Mouse (Mus musculus) kidney, postnatal 0 days (tissue): ENCODE results near the gene Vezf1. TPM values are rescaled to one million over a fixed set of nuclear protein-coding genes. Genes with fewer than 3 reads are reported as not detected.

Source experiments
- ATAC-seq: fragments of 200-750 bp; cut with Nextera tagmentation; replicated peaks from 2 replicates; pipeline ENCODE4 v1.8.0; 2017; ENCODE audit warnings: low read depth, moderate number of reproducible peaks, moderate TSS enrichment, moderate library complexity; ENCODE audit not compliant: low FRiP score
- DNase-seq: peaks from one replicate; pipeline ENCODE4 v3.0.0-alpha.2; 2016; ENCODE audit warnings: low spot score
- H3K27ac ChIP-seq: fragments of 300-500 bp; sonication (generic); 2 replicates; pipeline ENCODE4 v1.5.1; 2014; ENCODE audit warnings: mild to moderate bottlenecking
- H3K27me3 ChIP-seq: fragments of 300-500 bp; sonication (generic); 2 replicates; pipeline ENCODE4 v1.6.1; 2014; ENCODE audit warnings: low read length, mixed read lengths; ENCODE audit not compliant: insufficient read depth
- H3K36me3 ChIP-seq: fragments of 300-500 bp; sonication (generic); 2 replicates; pipeline ENCODE4 v1.6.1; 2014; ENCODE audit warnings: low read length, mixed read lengths; ENCODE audit not compliant: insufficient read depth
- H3K4me1 ChIP-seq: fragments of 300-500 bp; sonication (generic); replicated peaks from 2 replicates; pipeline ENCODE4 v1.6.1; 2014; ENCODE audit warnings: antibody characterized with exemption, low read length, mixed read lengths; ENCODE audit not compliant: insufficient read depth
- H3K4me2 ChIP-seq: fragments of 300-500 bp; sonication (generic); 2 replicates; pipeline ENCODE4 v1.6.1; 2014; ENCODE audit warnings: mild to moderate bottlenecking, low read length, moderate library complexity, mixed read lengths
- H3K4me3 ChIP-seq: fragments of 300-500 bp; sonication (generic); replicated peaks from 2 replicates; pipeline ENCODE4 v1.5.1; 2014; ENCODE audit warnings: low read depth, low read length
- H3K9ac ChIP-seq: fragments of 300-500 bp; sonication (generic); 2 replicates; pipeline ENCODE4 v1.6.1; 2014; ENCODE audit warnings: low read depth, low read length
- H3K9me3 ChIP-seq: fragments of 300-500 bp; sonication (generic); replicated peaks from 2 replicates; pipeline ENCODE4 v1.6.1; 2016; ENCODE audit warnings: low read length, inconsistent platforms, mixed read lengths
- CTCF ChIP-seq: IDR thresholded peaks from 2 replicates; pipeline ENCODE4 v1.5.1; 2016; ENCODE audit warnings: antibody characterized with exemption, low read depth, mild to moderate bottlenecking, moderate library complexity
- WGBS: fragments of 180-500 bp; shearing (Covaris S2); extraction: QIAGEN DNeasy Blood & Tissue Kit; methylation state at CpG from one replicate; pipeline ENCODE4 v1.1.7; 2014; 5-methylcytosine and 5-hydroxymethylcytosine counted together
- polyA plus RNA-seq: library from polyadenylated mRNA; unstranded; fragments of >200 nt; fragmentation: Nextera tagmentation; extraction: Ambion mirVana; gene quantifications from 2 replicates; pipeline ENCODE4 v1.2.1, GENCODE M21; 2015

Vezf1 gene
- polyA plus RNA-seq, 1 experiment from 2014 or later, result 39.8 TPM

GRCm38 (mm10) chr11:88071113-88071512, 3.0 kb downstream of the Vezf1 start:
- H3K4me1 ChIP-seq, result peaks cover 24% of the 10 kb centered on the region
- H3K27ac ChIP-seq, result no peak overlapping the region
- H3K27me3 ChIP-seq, result no peaks in the 10 kb centered on the region
- 28% methylated on average over 5 of the region's 5 CpGs for WGBS
- peak; percentile 61 for DNase-seq
- no peak for ATAC-seq
- peak overlapping the region; percentile 19 for H3K4me2 ChIP-seq
- no peak for TF ChIP-seq CTCF
- H3K9ac ChIP-seq, result no peak overlapping the region
- no peaks in the 10 kb centered on the region for H3K9me3 ChIP-seq
- H3K36me3 ChIP-seq, result peaks cover 13% of the 10 kb centered on the region
- no peak overlapping the region for H3K4me3 ChIP-seq

- no peak overlapping the region for H3K4me2 ChIP-seq
- no peak overlapping the region for H3K4me3 ChIP-seq
- DNase-seq (no peak), ATAC-seq (no peak)
- H3K9me3 ChIP-seq, result no peaks in the 10 kb centered on the region
- peaks cover 34% of the 10 kb centered on the region for H3K36me3 ChIP-seq
- H3K4me1 ChIP-seq, result peaks cover 18% of the 10 kb centered on the region
- WGBS, result 84% methylated on average over 14 of the region's 14 CpGs
- TF ChIP-seq CTCF, result no peak
- H3K9ac ChIP-seq, result no peak overlapping the region
- H3K27ac ChIP-seq, result no peak overlapping the region
- H3K27me3 ChIP-seq, result no peaks in the 10 kb centered on the region
These were observed 5.3 kb downstream of the Vezf1 start for GRCm38 (mm10) chr11:88073343-88073875.

- WGBS, result 64% methylated on average over 1 of the region's 1 CpGs
- DNase-seq, result no peak
- TF ChIP-seq CTCF, result peak; percentile 38; the same call in 1 of the 2 replicates
These were observed 7.6 kb downstream of the Vezf1 start for GRCm38 (mm10) chr11:88075701-88076100.

GRCm38 (mm10) chr11:88076394-88076793, 8.3 kb downstream of the Vezf1 start:
- H3K36me3 ChIP-seq, result peaks cover 61% of the 10 kb centered on the region

More at GRCm38 (mm10) chr11:88075701-88076100, 7.6 kb downstream of the Vezf1 start:
- no peaks in the 10 kb centered on the region for H3K27me3 ChIP-seq
- peaks cover 10% of the 10 kb centered on the region for H3K4me1 ChIP-seq
- no peaks in the 10 kb centered on the region for H3K9me3 ChIP-seq
- no peak overlapping the region for H3K27ac ChIP-seq
- H3K9ac ChIP-seq, result no peak overlapping the region
- no peak overlapping the region for H3K4me3 ChIP-seq
- H3K36me3 ChIP-seq, result peaks cover 54% of the 10 kb centered on the region
- no peak for ATAC-seq
- H3K4me2 ChIP-seq, result no peak overlapping the region

GRCm38 (mm10) chr11:88083699-88084098, 15.6 kb downstream of the Vezf1 start:
- no peak for ATAC-seq
- no peaks in the 10 kb centered on the region for H3K4me1 ChIP-seq
- no peak overlapping the region for H3K9ac ChIP-seq
- TF ChIP-seq CTCF, result no peak
- no peaks in the 10 kb centered on the region for H3K27me3 ChIP-seq
- H3K36me3 ChIP-seq, result peaks cover 34% of the 10 kb centered on the region
- 66% methylated on average over 6 of the region's 6 CpGs for WGBS
- H3K9me3 ChIP-seq, result no peaks in the 10 kb centered on the region
- H3K4me3 ChIP-seq, result no peak overlapping the region
- DNase-seq, result no peak
- H3K4me2 ChIP-seq, result no peak overlapping the region
- H3K27ac ChIP-seq, result no peak overlapping the region

More at GRCm38 (mm10) chr11:88076394-88076793, 8.3 kb downstream of the Vezf1 start:
- DNase-seq (no peak), ATAC-seq (no peak)
- Histone ChIP-seq H3K9ac (no peak overlapping the region), H3K4me2 (no peak overlapping the region), H3K27ac (no peak overlapping the region), H3K27me3 (no peaks in the 10 kb centered on the region), H3K4me1 (peaks cover 3% of the 10 kb centered on the region), H3K9me3 (no peaks in the 10 kb centered on the region), H3K4me3 (no peak overlapping the region)
- TF ChIP-seq CTCF, result no peak
- 69% methylated on average over 1 of the region's 1 CpGs for WGBS

GRCm38 (mm10) chr11:88086737-88087627, 18.9 kb downstream of the Vezf1 start:
- ATAC-seq (peak; percentile 92), DNase-seq (peak; percentile 98)
- 0 out of 2 replicates have a peak overlapping the region, but pooled peaks have one; percentile 0 for H3K9ac ChIP-seq
- 0 out of 2 replicates have a peak, but pooled peaks cover 6% of the 10 kb centered on the region for H3K36me3 ChIP-seq
- WGBS, result 6% methylated on average over 25 of the region's 25 CpGs
- peak overlapping the region; percentile 3; the same call in 1 of the 2 replicates for H3K4me3 ChIP-seq
- no peaks in the 10 kb centered on the region for H3K27me3 ChIP-seq
- H3K9me3 ChIP-seq, result no peaks in the 10 kb centered on the region
- peak overlapping the region; percentile 59 for H3K4me2 ChIP-seq
- TF ChIP-seq CTCF, result no peak
- no peaks in the 10 kb centered on the region for H3K4me1 ChIP-seq
- H3K27ac ChIP-seq, result peak overlapping the region; percentile 27
